Mouse (Mus musculus) MEL (cell line): ENCODE results near the gene Tmem179.
A peak's percentile ranks its signal among the peaks of the same experiment; 100 is the strongest.

ENCODE experiments used
- CHD2 ChIP-seq: IDR thresholded peaks from 2 replicates; pipeline ENCODE4 v1.6.1; 2011; ENCODE audit warnings: low read length, improper control_type of control experiment
- CTCF ChIP-seq, 3 experiments: IDR thresholded peaks in 2 of 3; conservative IDR thresholded peaks in 1 of 3; 2 replicates each; pipeline ENCODE4 v1.5.1; 2011 to 2012; ENCODE audit warnings: low read length in 3 of 3, low read depth in 2 of 3, mild to moderate bottlenecking in 2 of 3, improper control_type of control experiment in 1 of 3, inconsistent platforms in 1 of 3, mixed read lengths in 1 of 3, moderate library complexity in 1 of 3; ENCODE audit not compliant: control insufficient read depth in 1 of 3, insufficient read depth in 1 of 3, poor library complexity in 1 of 3, severe bottlenecking in 1 of 3
- EP300 ChIP-seq, 2 experiments: IDR thresholded peaks; 2 replicates each; pipeline ENCODE4 v1.6.1; 2011; ENCODE audit warnings: improper control_type of control experiment in 2 of 2, low read length in 2 of 2, low read depth in 1 of 2, mild to moderate bottlenecking in 1 of 2
- GABPA ChIP-seq: IDR thresholded peaks from 2 replicates; pipeline ENCODE4 v1.6.1; 2012; ENCODE audit warnings: low read depth, mild to moderate bottlenecking, inconsistent platforms, low read length, improper control_type of control experiment, moderate library complexity
- GATA1 ChIP-seq: IDR thresholded peaks from 2 replicates; pipeline ENCODE4 v1.6.1; 2011; ENCODE audit warnings: low read depth, low read length, improper control_type of control experiment
- MAFK ChIP-seq: IDR thresholded peaks from 2 replicates; pipeline ENCODE4 v1.6.1; 2011; ENCODE audit warnings: low read depth, mild to moderate bottlenecking, low read length, improper control_type of control experiment, borderline replicate concordance
- NRF1 ChIP-seq: IDR thresholded peaks from 2 replicates; pipeline ENCODE4 v1.6.1; 2014; ENCODE audit warnings: low read depth, mild to moderate bottlenecking, inconsistent platforms, low read length, improper control_type of control experiment, moderate library complexity; ENCODE audit not compliant: poor library complexity, insufficient read depth, severe bottlenecking
- POLR2A ChIP-seq, 2 experiments: IDR thresholded peaks; 2 replicates each; pipeline ENCODE4 v1.6.1; 2011 to 2012; ENCODE audit warnings: low read length in 2 of 2, mild to moderate bottlenecking in 2 of 2, control low read depth in 1 of 2, improper control_type of control experiment in 1 of 2, low read depth in 1 of 2, moderate library complexity in 1 of 2; ENCODE audit not compliant: control insufficient read depth in 1 of 2, insufficient read depth in 1 of 2, poor library complexity in 1 of 2
- POLR2AphosphoS5 ChIP-seq: IDR thresholded peaks from 2 replicates; pipeline ENCODE4 v1.6.1; 2012; ENCODE audit warnings: low read depth, borderline replicate concordance, mild to moderate bottlenecking, inconsistent platforms, low read length, moderate library complexity, mixed read lengths
- UBTF ChIP-seq: IDR thresholded peaks from 2 replicates; pipeline ENCODE4 v1.6.1; 2012; ENCODE audit warnings: low read depth, mild to moderate bottlenecking, inconsistent platforms, low read length, improper control_type of control experiment, moderate library complexity, borderline replicate concordance; ENCODE audit not compliant: insufficient read depth
- ZKSCAN1 ChIP-seq: IDR thresholded peaks from 2 replicates; pipeline ENCODE4 v1.6.1; 2012; ENCODE audit warnings: low read depth, mild to moderate bottlenecking, inconsistent platforms, low read length, improper control_type of control experiment, moderate library complexity
- ZMIZ1 ChIP-seq: IDR thresholded peaks from 2 replicates; pipeline ENCODE4 v1.6.1; 2012; ENCODE audit warnings: low read depth, mild to moderate bottlenecking, inconsistent platforms, low read length, improper control_type of control experiment, moderate library complexity

GRCm38 (mm10) chr12:112498683-112499082, 17.9 kb downstream of the Tmem179 start:
- TF ChIP-seq EP300 (IDR thresholded peaks at IDR 0.05; ENCODE audit: low read depth in 1 of 2, low read length in 2 of 2), result no peak
- peak in 2 of 3 experiments; percentile 8 to 50; a peak in 3 of 6 replicates for TF ChIP-seq CTCF (IDR thresholded peaks at IDR 0.05 in 2 of 3, conservative IDR thresholded peaks at IDR 0.05 in 1 of 3; ENCODE audit: control insufficient read depth in 1 of 3, insufficient read depth in 1 of 3, low read depth in 2 of 3, low read length in 3 of 3, poor library complexity in 1 of 3, severe bottlenecking in 1 of 3)
- no peak for TF ChIP-seq NRF1
- TF ChIP-seq POLR2A (IDR thresholded peaks at IDR 0.05; ENCODE audit: control insufficient read depth in 1 of 2, insufficient read depth in 1 of 2, low read depth in 1 of 2, low read length in 2 of 2, poor library complexity in 1 of 2), result no peak
- no peak for TF ChIP-seq UBTF
- no peak for TF ChIP-seq CHD2
- TF ChIP-seq MAFK, result no peak
- no peak for TF ChIP-seq ZMIZ1
- TF ChIP-seq GABPA, result no peak
- no peak for TF ChIP-seq POLR2AphosphoS5
- TF ChIP-seq GATA1, result no peak
- TF ChIP-seq ZKSCAN1, result no peak
